Mouse (Mus musculus) heart, embryonic 15.5 days (tissue): ENCODE results near the gene Tbc1d17. TPM values are rescaled to one million over a fixed set of nuclear protein-coding genes. Genes with fewer than 3 reads are reported as not detected.

ENCODE experiments used
- ATAC-seq: fragments of 200-750 bp; cut with Nextera tagmentation; replicated peaks from 2 replicates; pipeline ENCODE4 v1.8.0; 2017; ENCODE audit warnings: low read depth, moderate TSS enrichment; ENCODE audit not compliant: insufficient number of reproducible peaks, insufficient read depth, low FRiP score
- H3K27ac ChIP-seq: fragments of 300-500 bp; sonication (generic); 2 replicates; pipeline ENCODE4 v1.5.1; 2015; ENCODE audit warnings: mild to moderate bottlenecking, inconsistent platforms
- H3K27me3 ChIP-seq: fragments of 300-500 bp; sonication (generic); 2 replicates; pipeline ENCODE4 v1.6.1; 2015; ENCODE audit warnings: inconsistent platforms
- H3K36me3 ChIP-seq: fragments of 300-500 bp; sonication (generic); 2 replicates; pipeline ENCODE4 v1.6.1; 2015; ENCODE audit warnings: mild to moderate bottlenecking, inconsistent platforms
- H3K4me1 ChIP-seq: fragments of 300-500 bp; sonication (generic); replicated peaks from 2 replicates; pipeline ENCODE4 v1.6.1; 2015; ENCODE audit warnings: inconsistent platforms
- H3K4me2 ChIP-seq: fragments of 300-500 bp; sonication (generic); 2 replicates; pipeline ENCODE4 v1.6.1; 2015; ENCODE audit warnings: inconsistent platforms, mild to moderate bottlenecking, moderate library complexity
- H3K4me3 ChIP-seq: fragments of 300-500 bp; sonication (generic); 2 replicates; pipeline ENCODE4 v1.5.1; 2015; ENCODE audit warnings: mild to moderate bottlenecking, inconsistent platforms
- H3K9ac ChIP-seq: fragments of 300-500 bp; sonication (generic); 2 replicates; pipeline ENCODE4 v1.6.1; 2015; ENCODE audit warnings: mild to moderate bottlenecking, inconsistent platforms
- H3K9me3 ChIP-seq: fragments of 300-500 bp; sonication (generic); replicated peaks from 2 replicates; pipeline ENCODE4 v1.6.1; 2016; ENCODE audit warnings: inconsistent platforms
- WGBS: fragments of 180-500 bp; shearing (Covaris S2); methylation state at CpG from one replicate; pipeline ENCODE4 v1.1.7; 2015; ENCODE audit warnings: mixed read lengths; 5-methylcytosine and 5-hydroxymethylcytosine counted together
- microRNA counts: library from miRNA; unstranded; fragments of <30 nt; microRNA quantifications from one replicate; lab custom pipeline; 2016
- microRNA-seq: library from miRNA; unstranded; fragments of <30 nt; microRNA quantifications from one replicate; pipeline ENCODE4, GENCODE M21; 2016
- polyA plus RNA-seq: library from polyadenylated mRNA; unstranded; fragments of >200 nt; fragmentation: Nextera tagmentation; extraction: Ambion mirVana; gene quantifications from 2 replicates; pipeline ENCODE4 v1.2.1, GENCODE M21; 2015

Tbc1d17 gene
- polyA plus RNA-seq, 1 experiment from 2014 or later, result 53.2 TPM

- Histone ChIP-seq H3K9me3 (no peaks in the 10 kb centered on the region), H3K4me3 (no peak overlapping the region), H3K4me2 (no peak overlapping the region), H3K27ac (no peak overlapping the region), H3K36me3 (peaks cover 5% of the 10 kb centered on the region; the same call in 1 of the 2 replicates), H3K9ac (no peak overlapping the region), H3K27me3 (no peaks in the 10 kb centered on the region), H3K4me1 (peaks cover 13% of the 10 kb centered on the region)
- 85% methylated on average over 20 of the region's 20 CpGs for WGBS
- ATAC-seq, result no peak
Observed at GRCm38 (mm10) chr7:44812651-44813325, 36.1 kb downstream of the Tbc1d17 start.

- no peak overlapping the region for H3K4me2 ChIP-seq
- H3K36me3 ChIP-seq, result peaks cover 5% of the 10 kb centered on the region; the same call in 1 of the 2 replicates
- no peaks in the 10 kb centered on the region for H3K27me3 ChIP-seq
- ATAC-seq, result no peak
- 83% methylated on average over 7 of the region's 7 CpGs for WGBS
- H3K27ac ChIP-seq, result no peak overlapping the region
- no peak overlapping the region for H3K4me3 ChIP-seq
- no peak overlapping the region for H3K9ac ChIP-seq
- H3K9me3 ChIP-seq, result no peaks in the 10 kb centered on the region
- peaks cover 8% of the 10 kb centered on the region for H3K4me1 ChIP-seq
Observed at GRCm38 (mm10) chr7:44810819-44811557, 37.9 kb downstream of the Tbc1d17 start.

GRCm38 (mm10) chr7:44810365-44810764 is 38.5 kb downstream of the Tbc1d17 start:
- Histone ChIP-seq H3K36me3 (peaks cover 5% of the 10 kb centered on the region; the same call in 1 of the 2 replicates), H3K4me1 (peaks cover 8% of the 10 kb centered on the region), H3K27me3 (no peaks in the 10 kb centered on the region), H3K9me3 (no peaks in the 10 kb centered on the region), H3K4me3 (no peak overlapping the region), H3K9ac (no peak overlapping the region), H3K27ac (no peak overlapping the region), H3K4me2 (no peak overlapping the region)
- WGBS, result 81% methylated on average over 4 of the region's 4 CpGs
- no peak for ATAC-seq

- Histone ChIP-seq H3K9me3 (no peaks in the 10 kb centered on the region), H3K4me3 (no peak overlapping the region), H3K27me3 (no peaks in the 10 kb centered on the region), H3K4me2 (no peak overlapping the region), H3K4me1 (no peaks in the 10 kb centered on the region), H3K27ac (no peak overlapping the region), H3K9ac (no peak overlapping the region), H3K36me3 (peaks cover 5% of the 10 kb centered on the region; the same call in 1 of the 2 replicates)
- 83% methylated on average over 3 of the region's 3 CpGs for WGBS
- no peak for ATAC-seq
Observed at GRCm38 (mm10) chr7:44809466-44809865, 39.4 kb downstream of the Tbc1d17 start.

- Histone ChIP-seq H3K27me3 (no peaks in the 10 kb centered on the region), H3K4me2 (no peak overlapping the region), H3K4me3 (no peak overlapping the region), H3K27ac (no peak overlapping the region), H3K9me3 (no peaks in the 10 kb centered on the region), H3K36me3 (peaks cover 5% of the 10 kb centered on the region; the same call in 1 of the 2 replicates), H3K4me1 (no peaks in the 10 kb centered on the region), H3K9ac (no peak overlapping the region)
- ATAC-seq, result no peak
- WGBS, result 79% methylated on average over 2 of the region's 2 CpGs
Observed at GRCm38 (mm10) chr7:44808927-44809326, 40.0 kb downstream of the Tbc1d17 start.

GRCm38 (mm10) chr7:44792781-44793180 is 56.1 kb downstream of the Tbc1d17 start:
- H3K36me3 ChIP-seq, result no peaks in the 10 kb centered on the region
- no peaks in the 10 kb centered on the region for H3K4me1 ChIP-seq
- WGBS, result 78% methylated on average over 6 of the region's 6 CpGs
- H3K9me3 ChIP-seq, result peaks cover 4% of the 10 kb centered on the region; the same call in 1 of the 2 replicates
- no peak overlapping the region for H3K4me3 ChIP-seq
- H3K4me2 ChIP-seq, result no peak overlapping the region
- H3K27me3 ChIP-seq, result 0 out of 2 replicates have a peak, but pooled peaks cover 3% of the 10 kb centered on the region
- H3K9ac ChIP-seq, result no peak overlapping the region
- ATAC-seq, result no peak
- no peak overlapping the region for H3K27ac ChIP-seq

- no peak overlapping the region for H3K4me2 ChIP-seq
- no peak for ATAC-seq
- no peaks in the 10 kb centered on the region for H3K36me3 ChIP-seq
- no peak overlapping the region for H3K27ac ChIP-seq
- WGBS, result 52% methylated on average over 4 of the region's 4 CpGs
- 0 out of 2 replicates have a peak, but pooled peaks cover 4% of the 10 kb centered on the region for H3K9me3 ChIP-seq
- no peak overlapping the region for H3K4me3 ChIP-seq
- 0 out of 2 replicates have a peak, but pooled peaks cover 3% of the 10 kb centered on the region for H3K27me3 ChIP-seq
- no peaks in the 10 kb centered on the region for H3K4me1 ChIP-seq
- no peak overlapping the region for H3K9ac ChIP-seq
Observed at GRCm38 (mm10) chr7:44790066-44790465, 58.8 kb downstream of the Tbc1d17 start.

- H3K4me3 ChIP-seq, result no peak overlapping the region
- no peaks in the 10 kb centered on the region for H3K36me3 ChIP-seq
- WGBS, result 59% methylated on average over 3 of the region's 3 CpGs
- 0 out of 2 replicates have a peak, but pooled peaks cover 3% of the 10 kb centered on the region for H3K27me3 ChIP-seq
- no peak overlapping the region for H3K27ac ChIP-seq
- H3K9ac ChIP-seq, result no peak overlapping the region
- 0 out of 2 replicates have a peak, but pooled peaks cover 4% of the 10 kb centered on the region for H3K9me3 ChIP-seq
- H3K4me1 ChIP-seq, result no peaks in the 10 kb centered on the region
- no peak overlapping the region for H3K4me2 ChIP-seq
- ATAC-seq, result no peak
Observed at GRCm38 (mm10) chr7:44789531-44789930, 59.3 kb downstream of the Tbc1d17 start.

MicroRNA genes within 50 kb of the gene (microRNA counts, 519-probe panel; counts per million panel counts)
- microRNA mmu-miR-707 (lab: Ali Mortazavi, UCI), result not detected

Small RNA genes within 50 kb of the gene (microRNA-seq; reads per million reads assigned to microRNA genes)
- not detected for gene Mir707

Other genes with a start within 250 kb of the Tbc1d17 start
- 1.7 and 6.3 TPM in 2 replicates for gene Myh14, start 178.2 kb downstream of the Tbc1d17 start, polyA plus RNA-seq
- gene Izumo2, start 140.3 kb downstream of the Tbc1d17 start, polyA plus RNA-seq, result not detected in 2 replicates
- gene Vrk3, start 100.7 kb downstream of the Tbc1d17 start, polyA plus RNA-seq, result 32.7 and 34.0 TPM in 2 replicates
- gene Zfp473, start 98.0 kb downstream of the Tbc1d17 start, polyA plus RNA-seq, result 0.47 and 0.58 TPM in 2 replicates
- 57.2 and 77.3 TPM in 2 replicates for gene Nup62, start 33.0 kb downstream of the Tbc1d17 start, polyA plus RNA-seq
- gene Il4i1, start 32.7 kb downstream of the Tbc1d17 start, polyA plus RNA-seq, result 1.1 and 3.2 TPM in 2 replicates
- 2.5 TPM in 2 replicates for gene Atf5, start 32.4 kb downstream of the Tbc1d17 start, polyA plus RNA-seq
- gene Akt1s1, start 88 bp downstream of the Tbc1d17 start, polyA plus RNA-seq, result 91.7 and 97.8 TPM in 2 replicates
- 22.4 and 28.7 TPM in 2 replicates for gene Pnkp, start 8.1 kb upstream of the Tbc1d17 start, polyA plus RNA-seq
- 206 and 273 TPM in 2 replicates for gene Ptov1, start 20.7 kb upstream of the Tbc1d17 start, polyA plus RNA-seq
- gene Med25, start 43.6 kb upstream of the Tbc1d17 start, polyA plus RNA-seq, result 72.9 and 93.9 TPM in 2 replicates
- gene Fuz, start 47.0 kb upstream of the Tbc1d17 start, polyA plus RNA-seq, result 11.9 and 16.3 TPM in 2 replicates
- gene Ap2a1, start 80.4 kb upstream of the Tbc1d17 start, polyA plus RNA-seq, result 51.9 and 57.4 TPM in 2 replicates
- gene Tsks, start 94.1 kb upstream of the Tbc1d17 start, polyA plus RNA-seq, result 0.13 and 0.27 TPM in 2 replicates
- gene Cpt1c, start 125.8 kb upstream of the Tbc1d17 start, polyA plus RNA-seq, result 9.0 and 12.2 TPM in 2 replicates
- 315 and 356 TPM in 2 replicates for gene Prmt1, start 137.5 kb upstream of the Tbc1d17 start, polyA plus RNA-seq
- gene Irf3, start 148.6 kb upstream of the Tbc1d17 start, polyA plus RNA-seq, result 61.6 and 76.7 TPM in 2 replicates
- 34.5 and 35.4 TPM in 2 replicates for gene Bcl2l12, start 149.6 kb upstream of the Tbc1d17 start, polyA plus RNA-seq
- 25.1 and 32.5 TPM in 2 replicates for gene Scaf1, start 167.3 kb upstream of the Tbc1d17 start, polyA plus RNA-seq
- 76.4 and 80.8 TPM in 2 replicates for gene Rras, start 168.9 kb upstream of the Tbc1d17 start, polyA plus RNA-seq
- 5.0 and 7.6 TPM in 2 replicates for gene Prr12, start 203.8 kb upstream of the Tbc1d17 start, polyA plus RNA-seq
- 42.4 and 54.8 TPM in 2 replicates for gene Nosip, start 213.3 kb upstream of the Tbc1d17 start, polyA plus RNA-seq
- gene Prrg2, start 213.6 kb upstream of the Tbc1d17 start, polyA plus RNA-seq, result 12.9 and 15.9 TPM in 2 replicates
- 223 and 285 TPM in 2 replicates for gene Rcn3, start 243.1 kb upstream of the Tbc1d17 start, polyA plus RNA-seq